Mouse (Mus musculus): ENCODE measurements around the gene Mrpl42. TPM values are rescaled to one million over a fixed set of nuclear protein-coding genes. Genes with fewer than 3 reads are reported as not detected.

Mrpl42 gene
- polyA plus RNA-seq, 1 experiment from 2014 or later = 329 TPM

DNA sequence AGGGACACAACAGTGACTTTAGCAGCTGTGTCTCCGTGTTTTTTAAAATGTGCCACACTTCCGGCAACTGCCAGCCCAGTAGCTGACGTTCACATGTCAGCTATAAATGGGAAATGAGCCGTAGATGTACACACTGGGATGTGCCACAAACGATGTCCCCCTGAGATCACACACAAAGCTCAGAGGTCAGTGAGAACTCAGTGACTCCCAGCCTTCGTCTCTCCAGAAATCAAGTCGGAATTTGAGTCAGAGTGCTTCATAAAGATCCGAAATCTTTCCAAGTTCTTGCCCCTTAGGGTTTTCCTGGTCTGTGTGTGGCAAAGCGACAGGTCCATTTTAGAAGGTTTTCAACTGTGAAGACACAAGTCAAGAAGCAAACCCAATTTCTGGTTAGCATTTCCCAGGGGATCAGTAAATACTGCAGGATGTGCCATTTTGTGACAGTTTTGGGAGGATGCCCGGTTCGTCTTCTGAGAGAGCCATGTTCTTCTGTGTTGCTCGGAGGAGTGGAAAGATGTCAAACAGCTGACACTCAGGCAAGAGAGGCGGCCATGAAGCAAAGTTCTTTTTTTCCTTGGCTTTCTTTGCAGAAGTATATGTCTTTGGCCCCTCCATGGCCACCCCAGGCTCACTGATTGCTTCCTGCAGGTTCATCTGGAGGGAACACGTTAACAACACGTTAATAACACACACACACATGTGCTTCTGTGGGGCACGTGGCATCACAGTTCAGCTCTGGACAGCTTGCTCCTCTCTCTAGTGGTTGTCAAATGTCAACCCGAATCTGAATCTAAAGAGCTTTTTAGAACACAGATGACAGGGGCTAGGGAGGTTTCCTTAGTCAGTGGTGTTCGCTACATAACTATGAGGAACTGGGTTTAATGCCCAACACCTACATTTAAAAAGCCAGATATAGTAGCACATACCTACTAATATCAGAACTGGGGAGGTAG lies 56.4 kb downstream of the Mrpl42 start:
- H3K4me1 ChIP-seq (ENCODE audit: control insufficient read depth, insufficient read depth, low read length) = no peaks in the 10 kb centered on the region
- DNase-seq (ENCODE audit: low spot score) (no peak), ATAC-seq (ENCODE audit: insufficient number of reproducible peaks, low FRiP score, low TSS enrichment, low read depth) (no peak)
- no peak overlapping the region for H3K4me2 ChIP-seq (ENCODE audit: low read depth, severe bottlenecking)
- no peaks in the 10 kb centered on the region for H3K27me3 ChIP-seq (ENCODE audit: control insufficient read depth, insufficient read depth, low read length)
- no peaks in the 10 kb centered on the region for H3K36me3 ChIP-seq (ENCODE audit: control insufficient read depth, insufficient read depth, low read length)
- no peak overlapping the region for H3K27ac ChIP-seq (replicated peaks; ENCODE audit: low read depth, low read length)
- WGBS = 85% methylated on average over 18 of the region's 18 CpGs
- no peaks in the 10 kb centered on the region for H3K9me3 ChIP-seq (ENCODE audit: control insufficient read depth, low read length)
- no peak overlapping the region for H3K9ac ChIP-seq (ENCODE audit: low read length)
- no peak overlapping the region for H3K4me3 ChIP-seq (ENCODE audit: low read depth, low read length)

DNA sequence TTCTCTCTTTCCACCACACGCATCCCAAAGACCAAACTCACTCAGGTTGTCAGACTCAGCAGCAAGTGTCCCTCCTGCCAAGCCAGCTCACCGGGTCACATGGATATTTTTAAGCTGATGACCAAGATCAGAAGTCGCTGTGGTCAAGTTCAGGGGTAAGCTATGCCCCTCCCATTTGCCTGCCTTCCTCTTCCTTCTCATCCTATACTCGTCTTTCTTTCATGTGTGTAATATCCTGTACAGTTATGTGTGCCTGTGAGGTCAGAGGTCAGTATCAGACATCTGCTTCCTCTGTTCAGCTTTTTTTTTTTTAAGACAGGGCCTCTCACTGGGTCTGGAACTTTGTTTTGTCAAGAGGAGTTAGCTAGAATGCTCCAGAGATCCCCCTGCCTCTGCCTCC lies 59.4 kb downstream of the Mrpl42 start:
- H3K9ac ChIP-seq (ENCODE audit: low read length) = no peak overlapping the region
- no peaks in the 10 kb centered on the region for H3K4me1 ChIP-seq (ENCODE audit: control insufficient read depth, insufficient read depth, low read length)
- no peaks in the 10 kb centered on the region for H3K9me3 ChIP-seq (ENCODE audit: control insufficient read depth, low read length)
- no peak overlapping the region for H3K4me3 ChIP-seq (ENCODE audit: low read depth, low read length)
- H3K4me2 ChIP-seq (ENCODE audit: low read depth, severe bottlenecking) = no peak overlapping the region
- 78% methylated on average over 4 of the region's 4 CpGs for WGBS
- no peak for DNase-seq (ENCODE audit: low spot score)
- H3K27ac ChIP-seq (replicated peaks; ENCODE audit: low read depth, low read length) = no peak overlapping the region
- no peaks in the 10 kb centered on the region for H3K27me3 ChIP-seq (ENCODE audit: control insufficient read depth, insufficient read depth, low read length)
- H3K36me3 ChIP-seq (ENCODE audit: control insufficient read depth, insufficient read depth, low read length) = no peaks in the 10 kb centered on the region
- ATAC-seq (ENCODE audit: insufficient number of reproducible peaks, low FRiP score, low TSS enrichment, low read depth) = no peak

DNA sequence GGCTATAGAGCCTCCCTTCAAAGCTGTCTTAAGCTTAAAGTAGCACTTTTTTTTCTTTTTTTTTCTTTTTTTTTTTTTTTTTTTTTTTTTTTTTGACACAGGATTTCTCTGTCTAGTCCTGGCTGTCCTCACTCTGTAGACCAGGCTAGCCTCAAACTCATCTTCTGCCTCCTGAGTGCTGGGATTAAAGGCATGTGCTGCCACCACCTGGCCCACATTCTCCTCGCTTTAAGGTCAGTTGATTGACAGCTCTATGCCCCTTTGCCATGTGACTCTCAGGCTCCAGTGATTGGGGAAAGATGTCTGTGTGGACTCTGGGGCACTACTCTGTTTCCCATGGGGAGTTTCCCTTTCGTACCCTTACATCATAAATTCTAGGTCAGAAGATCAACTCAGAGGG lies 61.2 kb downstream of the Mrpl42 start:
- no peak for ATAC-seq (ENCODE audit: insufficient number of reproducible peaks, low FRiP score, low TSS enrichment, low read depth)
- no peaks in the 10 kb centered on the region for H3K27me3 ChIP-seq (ENCODE audit: control insufficient read depth, insufficient read depth, low read length)
- no peak overlapping the region for H3K27ac ChIP-seq (replicated peaks; ENCODE audit: low read depth, low read length)
- H3K9me3 ChIP-seq (ENCODE audit: control insufficient read depth, low read length) = no peaks in the 10 kb centered on the region
- WGBS = 51% methylated on average over 2 of the region's 2 CpGs
- H3K4me3 ChIP-seq (ENCODE audit: low read depth, low read length) = no peak overlapping the region
- H3K36me3 ChIP-seq (ENCODE audit: control insufficient read depth, insufficient read depth, low read length) = no peaks in the 10 kb centered on the region
- no peak overlapping the region for H3K4me2 ChIP-seq (ENCODE audit: low read depth, severe bottlenecking)
- H3K4me1 ChIP-seq (ENCODE audit: control insufficient read depth, insufficient read depth, low read length) = no peaks in the 10 kb centered on the region
- H3K9ac ChIP-seq (ENCODE audit: low read length) = no peak overlapping the region
- no peak for DNase-seq (ENCODE audit: low spot score)

DNA sequence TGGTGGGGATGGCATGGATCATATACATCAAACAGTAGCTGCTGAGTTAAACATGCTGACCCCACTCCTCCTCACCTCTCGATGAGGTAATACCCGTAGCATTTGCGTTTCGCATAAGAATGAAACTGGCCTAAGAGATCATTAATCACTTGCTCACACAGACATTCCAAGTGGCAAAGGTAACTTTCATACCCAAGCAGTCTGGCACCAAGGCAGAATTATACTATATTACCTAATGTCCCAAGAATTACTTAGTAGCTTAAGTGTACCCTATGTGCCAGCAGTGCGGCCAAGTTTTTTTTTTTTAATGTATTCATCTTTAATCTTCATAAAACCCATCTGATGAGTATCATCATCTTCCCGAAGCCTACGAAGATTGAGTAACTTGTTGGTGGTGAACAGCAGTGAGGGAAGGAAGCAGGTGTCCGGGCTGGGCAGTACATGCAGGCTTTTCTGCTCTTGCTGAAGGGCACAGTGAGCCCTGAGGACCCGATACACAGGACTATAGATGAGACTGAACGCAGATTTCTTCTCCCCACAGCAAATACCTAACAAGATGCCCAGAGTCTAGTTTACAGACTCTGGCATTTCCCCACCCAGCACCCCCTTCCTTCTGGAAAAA lies 61.9 kb downstream of the Mrpl42 start:
- WGBS = 93% methylated on average over 10 of the region's 10 CpGs
- no peak overlapping the region for H3K4me2 ChIP-seq (ENCODE audit: low read depth, severe bottlenecking)
- H3K36me3 ChIP-seq (ENCODE audit: control insufficient read depth, insufficient read depth, low read length) = no peaks in the 10 kb centered on the region
- H3K9me3 ChIP-seq (ENCODE audit: control insufficient read depth, low read length) = no peaks in the 10 kb centered on the region
- DNase-seq (ENCODE audit: low spot score) (no peak), ATAC-seq (ENCODE audit: insufficient number of reproducible peaks, low FRiP score, low TSS enrichment, low read depth) (no peak)
- H3K9ac ChIP-seq (ENCODE audit: low read length) = no peak overlapping the region
- no peak overlapping the region for H3K27ac ChIP-seq (replicated peaks; ENCODE audit: low read depth, low read length)
- H3K4me3 ChIP-seq (ENCODE audit: low read depth, low read length) = no peak overlapping the region
- no peaks in the 10 kb centered on the region for H3K4me1 ChIP-seq (ENCODE audit: control insufficient read depth, insufficient read depth, low read length)
- no peaks in the 10 kb centered on the region for H3K27me3 ChIP-seq (ENCODE audit: control insufficient read depth, insufficient read depth, low read length)

DNA sequence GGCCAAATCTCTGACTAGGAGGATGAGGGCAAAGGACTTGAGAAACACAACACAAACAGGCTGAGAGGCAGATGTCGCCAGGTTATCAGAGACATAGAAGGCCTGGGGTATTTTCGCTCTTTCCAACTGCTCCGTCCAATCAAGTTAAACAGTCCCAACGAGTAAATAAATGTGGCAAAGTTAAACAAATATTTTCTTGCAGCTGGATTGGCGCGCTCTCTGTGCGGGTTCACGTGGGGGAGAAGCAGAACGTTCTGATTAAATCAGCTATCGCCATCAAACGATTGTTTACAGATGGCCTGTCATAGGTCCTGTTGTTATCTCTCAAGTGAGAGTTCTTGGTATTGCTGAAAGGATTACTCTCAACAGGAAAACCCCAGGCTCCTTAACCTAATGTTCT lies 62.8 kb downstream of the Mrpl42 start:
- ATAC-seq (ENCODE audit: insufficient number of reproducible peaks, low FRiP score, low TSS enrichment, low read depth) = no peak
- H3K27ac ChIP-seq (replicated peaks; ENCODE audit: low read depth, low read length) = no peak overlapping the region
- no peaks in the 10 kb centered on the region for H3K9me3 ChIP-seq (ENCODE audit: control insufficient read depth, low read length)
- no peak overlapping the region for H3K9ac ChIP-seq (ENCODE audit: low read length)
- no peak overlapping the region for H3K4me3 ChIP-seq (ENCODE audit: low read depth, low read length)
- DNase-seq (ENCODE audit: low spot score) = no peak
- H3K36me3 ChIP-seq (ENCODE audit: control insufficient read depth, insufficient read depth, low read length) = no peaks in the 10 kb centered on the region
- H3K27me3 ChIP-seq (ENCODE audit: control insufficient read depth, insufficient read depth, low read length) = no peaks in the 10 kb centered on the region
- no peak overlapping the region for H3K4me2 ChIP-seq (ENCODE audit: low read depth, severe bottlenecking)
- H3K4me1 ChIP-seq (ENCODE audit: control insufficient read depth, insufficient read depth, low read length) = no peaks in the 10 kb centered on the region
- WGBS = 48% methylated on average over 11 of the region's 11 CpGs

Other genes starting within 250 kb of the Mrpl42 start
- gene Cradd, start 177.8 kb downstream of the Mrpl42 start, polyA plus RNA-seq (2014; fragmentation: Nextera tagmentation; extraction: Ambion mirVana) = 13.4 and 13.6 TPM in 2 replicates
- gene Socs2, start 84.8 kb downstream of the Mrpl42 start, polyA plus RNA-seq (2014; fragmentation: Nextera tagmentation; extraction: Ambion mirVana) = 42.9 and 48.1 TPM in 2 replicates
- gene Ube2n, start 13.2 kb upstream of the Mrpl42 start, polyA plus RNA-seq (2014; fragmentation: Nextera tagmentation; extraction: Ambion mirVana) = 424 and 436 TPM in 2 replicates
- gene Nudt4, start 62.2 kb upstream of the Mrpl42 start, polyA plus RNA-seq (2014; fragmentation: Nextera tagmentation; extraction: Ambion mirVana) = 99.7 and 106 TPM in 2 replicates
- gene Anapc15-ps, start 171.5 kb upstream of the Mrpl42 start, polyA plus RNA-seq (2014; fragmentation: Nextera tagmentation; extraction: Ambion mirVana) = not detected in 2 replicates

Data from limb, embryonic 11.5 days (tissue).